Mouse (Mus musculus) intestine, embryonic 16.5 days (tissue): ENCODE measurements around the gene Aspg. TPM values are rescaled to one million over a fixed set of nuclear protein-coding genes. Genes with fewer than 3 reads are reported as not detected.

Source experiments
- ATAC-seq: fragments of 200-750 bp; cut with Nextera tagmentation; 2 replicates; pipeline ENCODE4 v1.8.0; 2017; ENCODE audit warnings: moderate TSS enrichment, moderate library complexity
- H3K27ac ChIP-seq: fragments of 300-500 bp; sonication (generic); 2 replicates; pipeline ENCODE4 v1.5.1; 2014; ENCODE audit warnings: mild to moderate bottlenecking, low read length
- H3K27me3 ChIP-seq: fragments of 300-500 bp; sonication (generic); replicated peaks from 2 replicates; pipeline ENCODE4 v1.6.1; 2014; ENCODE audit warnings: low read length, control low read depth, mixed read lengths; ENCODE audit not compliant: control insufficient read depth, insufficient read depth
- H3K36me3 ChIP-seq: fragments of 300-500 bp; sonication (generic); 2 replicates; pipeline ENCODE4 v1.6.1; 2014; ENCODE audit warnings: low read length, control low read depth; ENCODE audit not compliant: control insufficient read depth, insufficient read depth
- H3K4me1 ChIP-seq: fragments of 300-500 bp; sonication (generic); 2 replicates; pipeline ENCODE4 v1.6.1; 2014; ENCODE audit warnings: low read length, control low read depth, mixed read lengths; ENCODE audit not compliant: control insufficient read depth, insufficient read depth
- H3K4me2 ChIP-seq: fragments of 300-500 bp; sonication (generic); 2 replicates; pipeline ENCODE4 v1.6.1; 2014; ENCODE audit warnings: low read depth, low read length, control low read depth
- H3K4me3 ChIP-seq: fragments of 300-500 bp; sonication (generic); 2 replicates; pipeline ENCODE4 v1.5.1; 2014; ENCODE audit warnings: mild to moderate bottlenecking, low read length
- H3K9ac ChIP-seq: fragments of 300-500 bp; sonication (generic); 2 replicates; pipeline ENCODE4 v1.6.1; 2014; ENCODE audit warnings: low read depth, low read length
- H3K9me3 ChIP-seq: fragments of 300-500 bp; sonication (generic); 2 replicates; pipeline ENCODE4 v1.6.1; 2016; ENCODE audit warnings: low read length, control low read depth; ENCODE audit not compliant: control insufficient read depth
- WGBS: fragments of 180-500 bp; shearing (Covaris S2); extraction: QIAGEN DNeasy Blood & Tissue Kit; methylation state at CpG from one replicate; pipeline ENCODE4 v1.1.7; 2014; 5-methylcytosine and 5-hydroxymethylcytosine counted together
- polyA plus RNA-seq: library from polyadenylated mRNA; unstranded; fragments of >200 nt; fragmentation: Nextera tagmentation; extraction: Ambion mirVana; gene quantifications from 2 replicates; pipeline ENCODE4 v1.2.1, GENCODE M21; 2015

The Aspg gene
- polyA plus RNA-seq, 1 experiment from 2014 or later = 38.4 TPM

DNA sequence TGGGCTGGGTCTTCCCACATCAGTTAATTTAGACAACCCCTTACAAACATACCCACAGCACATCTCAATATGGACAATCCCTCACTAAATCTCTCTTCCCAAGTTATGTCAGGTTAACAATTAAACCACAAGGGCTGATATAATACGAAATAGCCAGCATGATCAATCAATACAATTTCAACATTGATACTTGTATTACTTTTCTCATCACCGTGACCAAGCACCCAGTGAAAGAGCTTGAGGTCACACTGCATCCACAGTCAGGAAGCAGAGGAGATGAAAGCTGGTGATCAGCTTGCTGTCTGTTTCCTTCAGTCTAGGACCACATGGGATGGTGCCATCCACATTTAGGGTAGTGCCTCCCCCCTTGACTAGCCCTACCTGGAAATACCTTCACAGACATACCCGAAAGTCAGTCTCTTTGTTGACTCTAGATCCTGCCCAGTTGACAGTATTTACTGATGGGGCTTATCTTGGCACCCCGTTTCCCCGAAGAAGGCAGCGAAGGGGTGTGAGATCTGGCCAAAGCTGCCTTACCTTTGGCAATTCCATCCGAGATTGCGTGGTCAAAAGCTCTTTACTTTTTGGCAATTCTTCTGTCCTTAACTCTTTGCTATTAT is 12.1 kb upstream of the Aspg start:
- no peak for ATAC-seq
- H3K36me3 ChIP-seq = no peaks in the 10 kb centered on the region
- H3K9me3 ChIP-seq = no peaks in the 10 kb centered on the region
- WGBS = 64% methylated on average over 8 of the region's 8 CpGs
- H3K27me3 ChIP-seq = no peaks in the 10 kb centered on the region
- H3K27ac ChIP-seq = no peak overlapping the region
- no peak overlapping the region for H3K9ac ChIP-seq
- no peak overlapping the region for H3K4me2 ChIP-seq
- H3K4me1 ChIP-seq = no peaks in the 10 kb centered on the region; the same call in 1 of the 2 replicates
- no peak overlapping the region for H3K4me3 ChIP-seq

DNA sequence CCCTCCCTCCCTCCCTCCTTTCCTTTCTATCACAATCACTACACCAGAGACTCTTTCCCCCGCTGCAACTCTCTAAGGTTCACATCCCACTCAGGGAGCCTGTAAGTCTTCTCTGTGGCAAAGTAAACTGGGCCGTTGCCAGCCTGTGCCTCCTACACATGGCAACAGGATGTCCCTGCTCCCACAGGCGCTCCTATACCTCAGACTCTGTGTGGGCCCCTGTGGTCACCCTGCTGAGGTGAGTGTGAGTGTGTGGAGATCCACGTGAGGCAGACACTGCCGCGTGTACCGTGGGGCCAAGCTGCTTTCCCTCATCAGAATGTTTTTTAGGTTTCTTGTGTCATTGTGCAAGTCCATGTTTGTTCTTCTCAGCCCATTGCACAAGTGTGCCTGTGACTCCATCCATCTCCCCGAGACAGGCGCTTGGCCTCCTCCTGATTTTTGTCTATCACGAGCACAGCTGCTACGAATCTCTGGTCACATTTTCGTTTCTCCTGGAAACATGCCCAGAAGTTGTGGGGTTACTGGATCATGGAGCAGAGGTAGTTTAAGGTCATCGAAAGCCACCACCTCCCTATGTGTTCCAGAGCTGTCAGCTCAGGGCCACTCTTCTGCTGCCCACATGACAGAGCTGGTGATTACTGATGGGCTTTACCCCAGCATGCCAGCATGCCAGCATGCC is 10.3 kb upstream of the Aspg start:
- no peak overlapping the region for H3K4me2 ChIP-seq
- 0 out of 2 replicates have a peak, but pooled peaks have one; percentile 18 for ATAC-seq

DNA sequence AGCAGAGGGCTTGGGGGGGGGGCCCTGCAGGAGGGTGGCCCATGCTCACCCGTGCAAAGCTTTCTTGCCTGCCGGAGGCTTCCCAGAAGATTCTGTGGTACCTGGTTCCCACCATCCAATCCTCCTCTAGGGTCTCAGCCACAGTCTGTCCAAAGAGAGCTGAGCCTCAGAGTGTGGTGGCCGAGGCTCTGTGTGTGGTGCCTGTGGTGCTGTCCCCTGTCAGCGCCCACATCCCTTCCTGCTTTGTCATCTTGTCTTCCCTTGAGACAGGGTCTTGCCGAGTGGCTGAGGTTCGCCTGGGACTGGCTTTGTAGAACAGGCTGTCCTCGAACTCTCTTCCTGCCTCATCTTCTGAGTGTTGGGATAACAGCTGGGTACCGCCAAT is 9.8 kb upstream of the Aspg start:
- no peaks in the 10 kb centered on the region for H3K36me3 ChIP-seq
- H3K4me1 ChIP-seq = no peaks in the 10 kb centered on the region; the same call in 1 of the 2 replicates
- H3K4me3 ChIP-seq = no peak overlapping the region
- no peak overlapping the region for H3K27ac ChIP-seq
- H3K27me3 ChIP-seq = no peaks in the 10 kb centered on the region
- ATAC-seq = no peak
- H3K4me2 ChIP-seq = no peak overlapping the region
- H3K9ac ChIP-seq = no peak overlapping the region
- no peaks in the 10 kb centered on the region for H3K9me3 ChIP-seq
- WGBS = 73% methylated on average over 8 of the region's 8 CpGs

More for the DNA sequence above, 10.3 kb upstream of the Aspg start:
- WGBS = 63% methylated on average over 13 of the region's 13 CpGs
- Histone ChIP-seq H3K27me3 (no peaks in the 10 kb centered on the region), H3K9me3 (no peaks in the 10 kb centered on the region), H3K4me3 (no peak overlapping the region), H3K9ac (no peak overlapping the region), H3K4me1 (no peaks in the 10 kb centered on the region; the same call in 1 of the 2 replicates), H3K27ac (no peak overlapping the region), H3K36me3 (no peaks in the 10 kb centered on the region)

DNA sequence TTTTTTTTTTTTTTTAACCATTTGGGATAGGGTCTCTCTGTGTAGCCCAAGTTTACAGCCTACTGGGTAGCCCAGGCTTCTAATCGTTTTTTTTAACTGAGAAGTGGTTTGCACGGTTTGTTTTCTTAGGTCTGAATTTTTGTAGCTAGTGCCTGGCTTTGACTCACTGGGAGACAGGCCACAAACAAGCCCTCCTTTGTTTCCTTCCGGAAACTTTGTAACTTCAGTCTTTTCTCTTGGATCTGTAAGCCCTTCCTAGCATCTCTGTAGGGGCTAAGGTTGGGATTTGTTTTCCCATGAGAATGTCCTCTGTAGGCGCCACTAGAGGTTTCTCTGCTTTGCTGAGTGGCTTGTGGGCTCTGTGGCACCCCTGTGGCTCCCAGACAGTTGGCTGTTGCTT is 6.4 kb upstream of the Aspg start:
- Histone ChIP-seq H3K9me3 (no peaks in the 10 kb centered on the region), H3K9ac (no peak overlapping the region), H3K36me3 (no peaks in the 10 kb centered on the region), H3K4me3 (no peak overlapping the region), H3K27me3 (no peaks in the 10 kb centered on the region), H3K27ac (no peak overlapping the region), H3K4me1 (no peaks in the 10 kb centered on the region; the same call in 1 of the 2 replicates), H3K4me2 (no peak overlapping the region)
- no peak for ATAC-seq
- 73% methylated on average over 4 of the region's 4 CpGs for WGBS

DNA sequence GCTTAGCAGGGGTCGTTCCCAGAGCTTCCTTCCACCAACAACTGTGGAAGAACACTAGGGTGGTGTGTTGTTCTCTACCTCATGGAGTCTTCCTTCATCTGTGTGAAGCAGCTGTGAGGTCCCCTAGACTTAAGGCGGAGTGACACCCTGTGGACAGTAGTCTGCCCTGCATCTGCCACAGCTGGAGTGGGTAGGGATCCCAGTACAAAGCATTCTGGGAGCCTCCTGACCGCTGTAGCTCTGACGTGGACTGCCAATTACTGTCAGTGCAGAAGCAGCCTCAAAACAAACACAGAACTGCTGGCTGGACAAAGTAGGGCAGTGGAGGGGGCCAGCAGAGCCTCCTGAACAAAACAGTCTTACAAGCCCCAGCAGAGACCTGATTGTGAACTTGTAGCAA is 5.4 kb upstream of the Aspg start:
- H3K4me3 ChIP-seq = no peak overlapping the region
- no peak overlapping the region for H3K9ac ChIP-seq
- WGBS = 47% methylated on average over 4 of the region's 4 CpGs
- no peaks in the 10 kb centered on the region for H3K9me3 ChIP-seq
- no peak for ATAC-seq
- no peaks in the 10 kb centered on the region for H3K36me3 ChIP-seq
- H3K27ac ChIP-seq = no peak overlapping the region
- no peaks in the 10 kb centered on the region; the same call in 1 of the 2 replicates for H3K4me1 ChIP-seq
- H3K27me3 ChIP-seq = no peaks in the 10 kb centered on the region
- H3K4me2 ChIP-seq = no peak overlapping the region

DNA sequence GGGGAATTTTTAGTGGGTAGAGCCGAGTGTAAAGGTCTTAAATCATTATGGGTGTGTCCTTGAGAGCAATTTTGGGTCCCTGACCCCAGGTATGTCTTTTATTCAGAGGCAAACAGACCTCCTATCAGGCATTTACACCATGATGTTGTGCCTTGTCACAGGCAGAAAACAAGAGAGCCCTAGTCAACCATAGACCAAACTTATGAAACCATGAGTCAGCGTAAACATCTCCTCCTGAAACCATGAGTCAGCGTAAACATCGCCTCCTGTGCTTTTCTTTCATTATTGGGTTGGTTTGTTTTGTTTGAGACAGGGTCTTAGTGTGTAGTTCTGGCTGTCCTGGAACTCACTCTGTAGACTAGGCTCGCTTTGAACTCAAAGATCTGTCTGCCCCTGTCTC is 3.3 kb upstream of the Aspg start:
- Histone ChIP-seq H3K27me3 (no peaks in the 10 kb centered on the region), H3K4me3 (no peak overlapping the region), H3K4me2 (no peak overlapping the region), H3K36me3 (no peaks in the 10 kb centered on the region), H3K4me1 (no peaks in the 10 kb centered on the region), H3K9me3 (no peaks in the 10 kb centered on the region), H3K27ac (no peak overlapping the region), H3K9ac (no peak overlapping the region)
- no peak for ATAC-seq
- WGBS = 84% methylated on average over 5 of the region's 5 CpGs

DNA sequence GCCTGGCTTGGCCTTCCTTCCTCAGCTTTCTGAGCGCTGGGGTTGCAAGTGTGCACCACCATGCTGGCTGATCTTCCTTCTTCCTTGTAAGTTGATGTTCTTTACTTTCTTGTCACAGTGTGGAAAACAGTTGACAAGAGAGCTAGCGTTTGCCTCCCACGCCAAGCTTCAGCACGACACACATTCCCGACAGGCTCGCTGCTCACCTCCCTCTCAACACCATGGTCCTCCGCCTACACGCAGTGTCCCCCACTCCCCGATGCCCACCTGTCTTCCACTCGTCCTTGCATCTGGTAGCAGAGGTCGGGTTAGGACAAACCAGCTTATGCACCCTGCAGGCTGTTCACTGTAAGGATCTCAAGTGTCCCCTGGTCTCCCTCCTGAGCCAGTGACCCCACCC is 1.6 kb upstream of the Aspg start:
- no peaks in the 10 kb centered on the region; the same call in none of the 2 replicates for H3K4me1 ChIP-seq
- WGBS = 91% methylated on average over 11 of the region's 11 CpGs

DNA sequence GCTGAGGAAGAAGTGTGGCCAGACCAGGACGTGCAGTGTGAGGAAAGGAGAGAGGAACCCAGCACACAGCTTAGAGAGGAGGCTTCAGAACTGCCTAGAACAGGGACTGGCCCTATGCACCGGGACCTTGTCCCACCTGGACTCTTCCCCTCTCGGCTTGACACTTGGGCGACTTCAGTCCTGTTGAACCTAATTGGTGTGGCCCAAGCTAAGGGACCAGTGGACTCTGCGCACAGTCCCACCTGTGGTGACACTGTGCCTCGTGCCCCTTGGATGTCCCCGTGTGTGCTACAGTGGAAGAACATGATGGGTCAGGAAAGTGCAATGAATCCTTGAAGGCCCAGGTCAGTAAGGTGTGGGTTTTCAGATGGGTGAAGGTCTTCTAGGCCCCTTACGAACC is 1.2 kb downstream of the Aspg start:
- Histone ChIP-seq H3K4me3 (peak overlapping the region; percentile 53), H3K27me3 (no peaks in the 10 kb centered on the region), H3K27ac (peak overlapping the region; percentile 64), H3K9ac (peak overlapping the region; percentile 70), H3K4me1 (peaks cover 11% of the 10 kb centered on the region), H3K36me3 (no peaks in the 10 kb centered on the region), H3K4me2 (peak overlapping the region; percentile 56), H3K9me3 (no peaks in the 10 kb centered on the region)
- WGBS = 74% methylated on average over 8 of the region's 8 CpGs
- ATAC-seq = no peak

More for the DNA sequence above, 1.6 kb upstream of the Aspg start:
- H3K27ac ChIP-seq = no peak overlapping the region
- H3K9me3 ChIP-seq = no peaks in the 10 kb centered on the region
- ATAC-seq = no peak
- H3K9ac ChIP-seq = no peak overlapping the region
- no peak overlapping the region for H3K4me3 ChIP-seq
- H3K4me2 ChIP-seq = no peak overlapping the region
- H3K27me3 ChIP-seq = no peaks in the 10 kb centered on the region
- H3K36me3 ChIP-seq = no peaks in the 10 kb centered on the region

DNA sequence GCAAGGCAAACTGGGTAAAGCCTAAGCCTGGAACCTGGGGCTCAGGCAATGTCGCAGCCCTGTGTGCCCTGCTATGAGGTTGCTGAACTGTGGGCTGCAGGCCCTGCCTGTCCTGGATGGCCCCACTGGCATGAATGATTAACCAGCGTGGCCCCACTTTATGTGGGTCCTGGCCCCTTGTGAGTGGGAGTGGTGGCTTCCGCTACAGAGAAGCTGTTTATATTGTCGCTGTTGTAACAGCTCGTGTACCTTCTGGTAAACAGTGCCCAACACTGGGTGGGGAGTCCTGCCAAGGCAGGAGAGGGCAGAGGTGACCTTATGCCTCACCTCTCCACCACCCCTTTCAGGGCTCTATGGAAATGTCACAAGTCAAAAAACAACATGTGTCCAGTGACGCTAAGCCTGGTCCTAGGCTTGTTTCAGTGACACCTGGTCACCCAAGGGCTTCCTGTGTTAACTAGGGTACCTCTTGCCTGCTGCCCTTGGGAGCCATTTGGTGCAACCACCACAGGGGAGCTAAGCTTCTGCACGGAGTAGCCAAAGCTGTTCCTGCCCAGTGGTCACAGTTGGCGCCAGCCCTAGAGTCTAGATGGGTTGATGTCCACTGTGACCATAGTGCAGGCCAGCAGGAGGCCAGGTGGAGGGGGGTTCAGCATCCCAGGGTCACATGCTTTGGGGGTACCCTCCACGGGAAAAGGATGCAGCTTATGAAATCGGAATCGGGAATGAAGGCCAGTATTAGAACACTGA is 2.4 kb downstream of the Aspg start:
- no peaks in the 10 kb centered on the region for H3K27me3 ChIP-seq
- H3K27ac ChIP-seq = peak overlapping the region; percentile 69
- peaks cover 19% of the 10 kb centered on the region for H3K4me1 ChIP-seq
- H3K4me3 ChIP-seq = peak overlapping the region; percentile 53
- no peaks in the 10 kb centered on the region for H3K36me3 ChIP-seq
- H3K4me2 ChIP-seq = peak overlapping the region; percentile 56
- ATAC-seq = peak; percentile 69
- WGBS = 64% methylated on average over 11 of the region's 11 CpGs
- no peaks in the 10 kb centered on the region for H3K9me3 ChIP-seq
- H3K9ac ChIP-seq = peak overlapping the region; percentile 70
